Mouse (Mus musculus): ENCODE measurements at regions not wholly inside any gene's neighbourhood (a gene's known extent, or its start where the extent isn't known, plus 50 kb on each side); places are given as distances from the start of the nearest gene placed in this dataset.
A peak's percentile ranks its signal among the peaks of the same experiment; 100 is the strongest.

- no peak for DNase-seq (ENCODE audit: low spot score in 2 of 2)
Measured at GRCm38 (mm10) chr4:12452086-12452485, 280.3 kb upstream of the Fam92a start.

- DNase-seq (ENCODE audit: low spot score in 2 of 2), result no peak
Measured at GRCm38 (mm10) chr4:12425507-12425906, 253.7 kb upstream of the Fam92a start.

- DNase-seq (ENCODE audit: low spot score in 2 of 2), result peak in 1 of 2 experiments; percentile 8
Measured at GRCm38 (mm10) chr4:12421628-12422319, 250.0 kb upstream of the Fam92a start.

GRCm38 (mm10) chr4:12418086-12418485 lies 246.3 kb upstream of the Fam92a start:
- no peak for DNase-seq (ENCODE audit: low spot score in 2 of 2)

GRCm38 (mm10) chr4:12395344-12395743 lies 223.5 kb upstream of the Fam92a start:
- DNase-seq (ENCODE audit: low spot score in 2 of 2), result no peak

- DNase-seq (ENCODE audit: low spot score in 2 of 2), result no peak
Measured at GRCm38 (mm10) chr4:12376797-12377570, 205.2 kb upstream of the Fam92a start.

GRCm38 (mm10) chr4:12369551-12369950 lies 197.7 kb upstream of the Fam92a start:
- no peak for DNase-seq (ENCODE audit: low spot score in 2 of 2)

- DNase-seq (ENCODE audit: low spot score in 2 of 2), result no peak
Measured at GRCm38 (mm10) chr4:12356992-12357634, 185.3 kb upstream of the Fam92a start.

- no peak for DNase-seq (ENCODE audit: low spot score in 2 of 2)
Measured at GRCm38 (mm10) chr4:12353337-12353856, 181.6 kb upstream of the Fam92a start.

- no peak for DNase-seq (ENCODE audit: low spot score in 2 of 2)
Measured at GRCm38 (mm10) chr4:12339236-12339635, 167.4 kb upstream of the Fam92a start.

GRCm38 (mm10) chr4:12334832-12335587 lies 163.2 kb upstream of the Fam92a start:
- DNase-seq (ENCODE audit: low spot score in 2 of 2), result no peak

- no peak for DNase-seq (ENCODE audit: low spot score in 2 of 2)
Measured at GRCm38 (mm10) chr4:12334429-12334828, 162.6 kb upstream of the Fam92a start.

GRCm38 (mm10) chr4:12316024-12316423 lies 144.2 kb upstream of the Fam92a start:
- no peak for DNase-seq (ENCODE audit: low spot score in 2 of 2)

GRCm38 (mm10) chr4:12308332-12308731 lies 136.5 kb upstream of the Fam92a start:
- DNase-seq (ENCODE audit: low spot score in 2 of 2), result no peak

- DNase-seq (ENCODE audit: low spot score in 2 of 2), result peak in 1 of 2 experiments; percentile 4
Measured at GRCm38 (mm10) chr4:12306618-12307565, 135.1 kb upstream of the Fam92a start.

- no peak for DNase-seq (ENCODE audit: low spot score in 2 of 2)
Measured at GRCm38 (mm10) chr4:12287079-12287686, 115.4 kb upstream of the Fam92a start.

- no peak for DNase-seq (ENCODE audit: low spot score in 2 of 2)
Measured at GRCm38 (mm10) chr4:12286391-12286790, 114.6 kb upstream of the Fam92a start.

GRCm38 (mm10) chr4:12285983-12286382 lies 114.2 kb upstream of the Fam92a start:
- DNase-seq (ENCODE audit: low spot score in 2 of 2), result no peak

GRCm38 (mm10) chr4:12277949-12278348 lies 106.1 kb upstream of the Fam92a start:
- no peak for DNase-seq (ENCODE audit: low spot score in 2 of 2)

GRCm38 (mm10) chr4:12273369-12273768 lies 101.6 kb upstream of the Fam92a start:
- no peak for DNase-seq (ENCODE audit: low spot score in 2 of 2)

Data from cerebellum, postnatal 4 days (tissue).